Mouse (Mus musculus): ENCODE results near the gene Clrn1. TPM values are rescaled to one million over a fixed set of nuclear protein-coding genes. Genes with fewer than 3 reads are reported as not detected.
"Not testable (repeated sequence)": the region's sequence is repeated elsewhere in the genome, so short reads cannot be mapped to it uniquely, and the experiment has no call there.

The Clrn1 gene
- polyA plus RNA-seq, 1 experiment from 2014 or later, result 0.22 TPM

DNA sequence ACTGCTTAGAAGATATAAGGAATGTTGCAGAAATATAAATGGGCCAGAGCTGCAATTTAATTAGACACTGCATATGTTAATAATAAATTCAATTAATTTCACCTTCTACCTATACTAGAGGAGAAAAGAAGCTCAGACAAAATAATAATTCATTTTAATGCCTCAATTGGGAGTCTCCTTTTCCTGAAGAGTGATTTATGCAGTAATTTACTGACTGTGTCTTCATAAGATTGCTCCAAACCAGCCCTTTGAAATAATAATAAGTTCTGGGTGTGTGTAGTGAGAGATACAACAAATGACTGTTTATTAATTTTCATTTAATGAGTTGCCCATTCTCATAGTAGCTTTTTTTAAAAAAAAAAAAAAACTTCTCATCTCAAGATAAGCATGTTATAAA, 1.6 kb downstream of the Clrn1 start:
- Histone ChIP-seq H3K4me3 (no peak overlapping the region), H3K27me3 (no peaks in the 10 kb centered on the region), H3K9ac (no peak overlapping the region), H3K4me1 (no peaks in the 10 kb centered on the region), H3K4me2 (no peak overlapping the region), H3K27ac (no peak overlapping the region), H3K9me3 (no peaks in the 10 kb centered on the region), H3K36me3 (no peaks in the 10 kb centered on the region)
- no peak for ATAC-seq (ENCODE audit: insufficient number of reproducible peaks, low FRiP score, low TSS enrichment, low read depth)

DNA sequence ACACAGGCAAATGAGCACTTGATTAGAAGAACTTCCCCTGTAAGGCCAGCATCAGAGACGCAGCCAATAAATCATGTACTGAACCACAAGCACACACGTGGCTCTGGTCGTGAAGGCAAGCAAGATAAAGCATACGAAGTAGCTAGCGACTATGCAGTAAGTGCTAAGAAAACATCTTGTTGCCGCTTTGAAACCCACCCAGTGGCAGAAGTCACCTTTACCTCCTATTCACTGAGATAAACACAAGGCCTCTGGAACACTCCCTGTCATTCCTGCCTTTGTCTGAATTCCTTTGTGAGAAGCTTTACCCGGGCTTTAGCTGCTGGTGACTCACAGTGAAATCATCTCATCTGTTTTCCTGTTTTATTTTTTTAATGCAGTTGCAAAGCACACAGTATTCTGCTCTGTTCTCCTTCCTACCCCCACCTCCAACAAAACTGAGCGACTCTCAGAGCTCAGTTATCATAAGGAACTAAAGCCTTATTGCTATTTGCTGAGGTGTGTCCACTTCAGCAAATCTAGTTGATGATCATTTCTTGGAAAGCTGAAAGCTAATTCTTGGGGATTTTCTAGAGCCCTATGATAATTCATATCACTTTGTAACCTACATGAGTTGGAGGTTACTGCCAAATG, 2.1 kb downstream of the Clrn1 start:
- WGBS, result 22% methylated on average over 8 of the region's 8 CpGs
- ATAC-seq (ENCODE audit: insufficient number of reproducible peaks, low FRiP score, low TSS enrichment, low read depth), result no peak
- Histone ChIP-seq H3K9ac (no peak overlapping the region), H3K9me3 (no peaks in the 10 kb centered on the region), H3K4me2 (no peak overlapping the region), H3K4me1 (no peaks in the 10 kb centered on the region), H3K27ac (no peak overlapping the region), H3K36me3 (no peaks in the 10 kb centered on the region), H3K27me3 (no peaks in the 10 kb centered on the region), H3K4me3 (no peak overlapping the region)

GRCm38 (mm10) chr3:58881016-58881415, 4.1 kb downstream of the Clrn1 start:
- Histone ChIP-seq H3K4me3 (no peak overlapping the region), H3K4me1 (no peaks in the 10 kb centered on the region), H3K27ac (no peak overlapping the region), H3K9me3 (no peaks in the 10 kb centered on the region), H3K27me3 (no peaks in the 10 kb centered on the region), H3K9ac (no peak overlapping the region), H3K4me2 (no peak overlapping the region), H3K36me3 (no peaks in the 10 kb centered on the region)
- no peak for ATAC-seq (ENCODE audit: insufficient number of reproducible peaks, low FRiP score, low TSS enrichment, low read depth)
- 62% methylated on average over 1 of the region's 1 CpGs for WGBS

DNA sequence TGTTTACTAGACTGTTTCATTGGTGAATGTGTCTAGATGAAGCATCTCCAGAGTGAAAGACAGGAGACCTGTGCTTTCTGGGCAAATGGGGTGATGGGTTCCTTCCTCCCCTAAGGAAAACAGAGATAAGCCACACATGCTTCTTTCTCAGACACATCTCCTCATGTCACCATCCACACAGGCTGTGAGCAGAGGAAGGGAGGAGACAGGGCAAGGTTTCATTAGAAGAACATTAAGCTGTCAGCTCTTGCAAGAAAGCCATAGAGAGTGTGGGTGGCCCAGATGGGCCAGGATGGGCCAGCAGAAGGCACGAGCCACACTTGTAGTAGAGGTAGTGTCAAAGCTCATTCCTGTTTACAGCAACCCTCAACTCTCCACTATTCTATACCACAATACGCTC, 5.0 kb downstream of the Clrn1 start:
- no peak overlapping the region for H3K9ac ChIP-seq

GRCm38 (mm10) chr3:58871882-58872281, 13.3 kb downstream of the Clrn1 start:
- H3K4me1 ChIP-seq; H3K36me3 ChIP-seq; H3K4me3 ChIP-seq; ATAC-seq (ENCODE audit: insufficient number of reproducible peaks, low FRiP score, low TSS enrichment, low read depth); H3K4me2 ChIP-seq; H3K27ac ChIP-seq; H3K9me3 ChIP-seq; H3K9ac ChIP-seq; H3K27me3 ChIP-seq: not testable (repeated sequence)
- WGBS, result 68% methylated on average over 2 of the region's 2 CpGs

More for the DNA sequence above, 5.0 kb downstream of the Clrn1 start:
- no peak overlapping the region for H3K27ac ChIP-seq
- no peaks in the 10 kb centered on the region for H3K36me3 ChIP-seq
- no peak overlapping the region for H3K4me2 ChIP-seq
- ATAC-seq (ENCODE audit: insufficient number of reproducible peaks, low FRiP score, low TSS enrichment, low read depth), result no peak
- H3K4me3 ChIP-seq, result no peak overlapping the region
- no peaks in the 10 kb centered on the region for H3K27me3 ChIP-seq
- WGBS, result 88% methylated on average over 2 of the region's 2 CpGs
- H3K9me3 ChIP-seq, result no peaks in the 10 kb centered on the region
- no peaks in the 10 kb centered on the region for H3K4me1 ChIP-seq

DNA sequence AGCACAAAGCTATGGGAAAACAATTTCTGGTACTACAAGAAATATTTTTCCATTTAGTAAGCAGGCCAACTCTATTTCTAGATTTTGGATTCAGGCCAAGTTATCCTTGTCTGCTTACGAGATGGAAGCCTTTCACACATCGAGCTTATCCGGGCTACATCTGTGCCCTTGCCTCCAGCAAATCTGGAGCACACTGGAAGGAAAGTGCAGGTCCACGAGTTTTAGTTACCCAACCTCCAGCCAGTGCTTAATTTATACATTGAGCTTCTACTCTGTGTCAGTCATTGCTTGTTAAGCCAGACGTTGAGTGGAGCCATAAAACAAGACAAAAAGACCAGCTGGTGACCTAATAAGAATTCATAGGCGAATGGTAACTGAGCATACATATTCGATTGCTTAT, 19.4 kb downstream of the Clrn1 start:
- WGBS, result 22% methylated on average over 7 of the region's 7 CpGs
- Histone ChIP-seq H3K4me2 (no peak overlapping the region), H3K36me3 (no peaks in the 10 kb centered on the region), H3K4me1 (peaks cover 2% of the 10 kb centered on the region; the same call in 1 of the 2 replicates), H3K9ac (no peak overlapping the region), H3K9me3 (no peaks in the 10 kb centered on the region), H3K4me3 (no peak overlapping the region), H3K27me3 (no peaks in the 10 kb centered on the region), H3K27ac (no peak overlapping the region)
- ATAC-seq (ENCODE audit: insufficient number of reproducible peaks, low FRiP score, low TSS enrichment, low read depth), result no peak

DNA sequence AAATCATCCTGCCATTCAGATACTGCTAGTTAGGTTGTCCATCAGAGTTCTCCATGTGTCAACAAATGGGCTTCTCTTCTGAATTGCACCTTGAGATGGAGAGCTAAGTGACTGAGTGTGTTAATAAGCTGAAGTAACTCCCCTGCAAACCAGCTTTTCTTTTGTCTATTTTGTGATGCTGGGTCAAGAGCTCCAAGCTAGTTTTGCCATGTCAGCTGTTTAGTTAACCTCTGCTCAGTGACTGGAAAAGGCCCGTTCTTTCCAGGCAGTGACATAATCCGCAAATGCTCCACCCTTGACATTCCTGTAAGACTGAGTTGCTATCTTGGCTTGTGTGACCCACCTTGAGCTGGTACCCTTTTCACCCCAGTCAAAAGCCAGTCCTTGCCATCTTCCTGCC, 22.2 kb downstream of the Clrn1 start:
- Histone ChIP-seq H3K4me1 (peaks cover 2% of the 10 kb centered on the region; the same call in 1 of the 2 replicates), H3K4me2 (no peak overlapping the region), H3K27me3 (no peaks in the 10 kb centered on the region), H3K36me3 (no peaks in the 10 kb centered on the region), H3K4me3 (no peak overlapping the region), H3K9me3 (no peaks in the 10 kb centered on the region), H3K9ac (no peak overlapping the region), H3K27ac (no peak overlapping the region)
- no peak for ATAC-seq (ENCODE audit: insufficient number of reproducible peaks, low FRiP score, low TSS enrichment, low read depth)
- WGBS, result 77% methylated on average over 2 of the region's 2 CpGs

DNA sequence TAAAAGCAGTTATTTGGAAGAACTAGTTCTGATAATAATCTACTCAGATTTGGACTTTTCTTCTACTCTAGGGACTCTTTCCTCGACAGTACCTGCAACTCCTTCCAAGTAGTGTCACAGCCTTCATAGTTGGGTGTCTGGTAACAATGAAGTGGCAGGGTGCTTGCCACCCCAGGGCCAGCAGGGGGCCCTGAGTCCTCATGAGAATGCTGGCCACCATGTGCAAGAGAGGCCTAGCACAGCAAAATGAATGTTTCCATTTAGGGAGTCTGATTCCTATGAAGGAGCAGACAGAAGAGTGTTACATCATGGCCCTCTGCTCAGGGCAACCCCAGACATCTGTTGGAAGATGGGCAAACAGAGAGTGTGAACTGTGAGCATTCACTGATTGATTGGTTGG, 41.7 kb downstream of the Clrn1 start:
- 59% methylated on average over 1 of the region's 1 CpGs for whole genome bisulfite sequencing
- Histone ChIP-seq H3K9me3 (no peaks in the 10 kb centered on the region), H3K36me3 (no peaks in the 10 kb centered on the region), H3K4me2 (no peak overlapping the region), H3K9ac (no peak overlapping the region), H3K4me3 (no peak overlapping the region), H3K27me3 (no peaks in the 10 kb centered on the region), H3K4me1 (no peaks in the 10 kb centered on the region), H3K27ac (no peak overlapping the region)
- no peak for ATAC-seq (ENCODE audit: insufficient number of reproducible peaks, low FRiP score, low TSS enrichment, low read depth)

GRCm38 (mm10) chr3:58833442-58834160, 51.5 kb downstream of the Clrn1 start:
- no peak for ATAC-seq (ENCODE audit: insufficient number of reproducible peaks, low FRiP score, low TSS enrichment, low read depth)
- H3K4me2 ChIP-seq, result no peak overlapping the region
- no peaks in the 10 kb centered on the region for H3K9me3 ChIP-seq
- H3K9ac ChIP-seq, result no peak overlapping the region
- H3K27ac ChIP-seq, result no peak overlapping the region
- 84% methylated on average over 5 of the region's 5 CpGs for WGBS
- H3K4me3 ChIP-seq, result no peak overlapping the region
- H3K27me3 ChIP-seq, result no peaks in the 10 kb centered on the region
- H3K36me3 ChIP-seq, result no peaks in the 10 kb centered on the region
- H3K4me1 ChIP-seq, result no peaks in the 10 kb centered on the region

DNA sequence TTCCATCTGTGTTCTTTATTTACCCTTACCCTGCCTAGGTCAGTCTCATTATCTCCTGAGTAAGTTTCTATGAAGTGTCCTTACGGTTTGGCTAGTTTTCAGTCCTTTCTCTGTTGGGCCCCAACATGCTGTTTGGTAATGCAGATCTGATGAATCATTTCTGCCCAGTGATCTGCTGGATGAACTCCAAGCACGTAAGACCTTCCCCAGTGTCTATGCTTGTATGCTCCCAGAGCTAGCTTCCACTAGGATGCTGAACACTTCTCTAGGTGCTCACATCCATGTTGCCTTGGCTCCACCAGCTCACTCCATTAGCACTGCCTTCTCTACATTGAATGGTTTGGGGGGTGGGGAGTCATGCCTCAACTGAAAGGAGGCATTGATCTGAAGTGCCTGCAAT, 52.3 kb downstream of the Clrn1 start:
- ATAC-seq (ENCODE audit: insufficient number of reproducible peaks, low FRiP score, low TSS enrichment, low read depth), result no peak
- Histone ChIP-seq H3K4me3 (no peak overlapping the region), H3K4me1 (no peaks in the 10 kb centered on the region), H3K9me3 (no peaks in the 10 kb centered on the region), H3K4me2 (no peak overlapping the region), H3K9ac (no peak overlapping the region), H3K27me3 (no peaks in the 10 kb centered on the region), H3K27ac (no peak overlapping the region), H3K36me3 (no peaks in the 10 kb centered on the region)
- WGBS, result 83% methylated on average over 2 of the region's 2 CpGs

DNA sequence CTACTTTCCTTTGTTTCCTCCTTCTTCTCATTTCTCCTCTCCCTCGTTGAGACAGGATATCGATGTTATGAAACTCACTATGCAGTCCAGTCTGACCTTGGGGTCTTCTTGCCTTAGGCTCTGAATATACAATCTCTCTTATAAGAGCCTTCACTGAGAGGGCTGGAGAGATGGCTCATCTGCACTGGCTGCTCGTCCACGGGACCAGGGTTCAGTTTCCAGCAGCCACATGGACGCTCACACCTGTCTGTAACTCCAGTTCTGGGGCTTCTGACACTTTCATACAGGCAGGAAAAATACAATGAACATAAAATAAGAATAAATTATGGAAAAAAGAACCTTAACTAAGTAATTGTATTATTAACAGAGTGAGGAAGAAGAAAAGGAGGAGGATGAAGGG, 53.6 kb downstream of the Clrn1 start:
- no peak for ATAC-seq (ENCODE audit: insufficient number of reproducible peaks, low FRiP score, low TSS enrichment, low read depth)
- Histone ChIP-seq H3K9ac (no peak overlapping the region), H3K36me3 (no peaks in the 10 kb centered on the region), H3K4me2 (no peak overlapping the region), H3K4me1 (no peaks in the 10 kb centered on the region), H3K4me3 (no peak overlapping the region), H3K27me3 (no peaks in the 10 kb centered on the region), H3K9me3 (no peaks in the 10 kb centered on the region), H3K27ac (no peak overlapping the region)
- 86% methylated on average over 5 of the region's 5 CpGs for WGBS

- no peak overlapping the region for H3K4me2 ChIP-seq
- no peaks in the 10 kb centered on the region for H3K36me3 ChIP-seq
- H3K9ac ChIP-seq, result no peak overlapping the region
- no peak overlapping the region for H3K27ac ChIP-seq
- no peak for ATAC-seq (ENCODE audit: insufficient number of reproducible peaks, low FRiP score, low TSS enrichment, low read depth)
- H3K27me3 ChIP-seq, result no peaks in the 10 kb centered on the region
- H3K4me3 ChIP-seq, result no peak overlapping the region
- no peaks in the 10 kb centered on the region for H3K4me1 ChIP-seq
- no peaks in the 10 kb centered on the region for H3K9me3 ChIP-seq
- WGBS, result 89% methylated on average over 1 of the region's 1 CpGs
Observed at GRCm38 (mm10) chr3:58829926-58830325, 55.2 kb downstream of the Clrn1 start.

Data from limb, embryonic 15.5 days (tissue).